ENCODE assay signal across 16 mouse cellular contexts in genomic region chr8:71906809-71907208, GRCm38 (mm10).
"Had no signal": no experiment of that assay in that cellular context is flagged by ENCODE, and none has a peak within 500 bp of the region (broad histone marks: within the 10 kb centered on the region; RNA-seq: fewer than 3 reads in every experiment).

No protein-coding gene starts in this region.

- H3K4me3 ChIP-seq: neural tube, embryonic 13.5 days; neural tube, embryonic 15.5 days; stomach, embryonic 15.5 days had no signal

- H3K36me3 ChIP-seq: neural tube, embryonic 13.5 days; neural tube, embryonic 15.5 days; stomach, embryonic 15.5 days had no signal

- H3K27ac ChIP-seq: neural tube, embryonic 13.5 days; neural tube, embryonic 15.5 days; stomach, embryonic 15.5 days; stomach, postnatal 0 days had no signal

- H3K4me1 ChIP-seq: stomach, embryonic 15.5 days had no signal

- H3K9ac ChIP-seq: neural tube, embryonic 13.5 days; neural tube, embryonic 15.5 days; stomach, embryonic 15.5 days had no signal

- H3K4me2 ChIP-seq: neural tube, embryonic 13.5 days; neural tube, embryonic 15.5 days; stomach, embryonic 15.5 days had no signal

- H3K9me3 ChIP-seq: neural tube, embryonic 13.5 days; neural tube, embryonic 15.5 days; stomach, embryonic 15.5 days had no signal

- H3K27me3 ChIP-seq: neural tube, embryonic 13.5 days; neural tube, embryonic 15.5 days; stomach, embryonic 15.5 days had no signal

- DNase-seq: retina, postnatal 1 day; right cerebral cortex, adult 18-20 months; right cerebral cortex, postnatal 14 days; right cerebral cortex, postnatal 25 days; right cerebral cortex, postnatal 4 days; spleen, adult 18-20 months; thymus, adult 18-20 months; thymus, adult 2 months; thymus, postnatal 14 days; thymus, postnatal 25 days; thymus, postnatal 36 days; thymus, postnatal 4 days had no signal
